Mouse (Mus musculus) ES-E14 (cell line): Measurements from ENCODE around the gene Sox5.

ENCODE experiments used
- HCFC1 ChIP-seq: IDR thresholded peaks from 2 replicates; pipeline ENCODE4 v1.6.1; 2012; ENCODE audit warnings: low read length, inconsistent platforms, borderline replicate concordance; ENCODE audit not compliant: insufficient read depth
- MAFK ChIP-seq: IDR thresholded peaks from 2 replicates; pipeline ENCODE4 v1.6.1; 2014; ENCODE audit warnings: mild to moderate bottlenecking, low read depth, low read length, inconsistent platforms; ENCODE audit not compliant: insufficient read depth
- ZC3H11A ChIP-seq: IDR thresholded peaks from 2 replicates; pipeline ENCODE4 v1.6.1; 2012; ENCODE audit warnings: low read depth, mild to moderate bottlenecking, inconsistent platforms, low read length, borderline replicate concordance
- ZNF384 ChIP-seq: IDR thresholded peaks from 2 replicates; pipeline ENCODE4 v1.6.1; 2012; ENCODE audit warnings: low read depth, low read length, inconsistent platforms

DNA sequence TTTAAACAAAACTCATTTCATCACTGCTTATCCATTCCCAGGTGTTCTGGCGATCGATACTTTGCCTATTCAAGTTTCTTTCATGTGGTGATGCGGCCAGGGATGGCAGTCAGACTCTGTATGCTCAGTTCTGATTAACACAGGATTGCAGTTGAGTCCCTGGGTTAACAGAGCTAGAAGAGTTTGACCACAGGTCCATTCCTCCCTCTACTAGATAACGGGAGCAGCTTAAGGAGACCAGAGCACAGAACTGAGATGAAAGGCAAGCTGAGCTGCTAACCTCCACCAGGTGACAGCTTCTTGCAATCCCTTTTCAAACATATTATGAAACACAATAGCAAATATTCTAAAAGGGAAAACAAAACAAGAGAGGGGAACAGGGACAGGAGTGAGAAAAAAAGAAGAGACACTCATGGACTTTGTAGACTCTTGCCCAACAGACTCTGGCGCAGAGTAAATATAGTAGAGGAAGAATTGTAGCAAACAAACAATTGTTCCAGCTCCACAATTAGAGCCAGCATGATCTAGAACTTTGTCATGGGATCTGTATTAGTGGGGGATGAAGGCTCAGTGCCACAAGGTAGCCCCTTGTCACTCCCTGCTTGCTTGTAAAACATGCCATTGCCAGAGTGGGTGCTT lies 580.3 kb downstream of the Sox5 start:
- TF ChIP-seq HCFC1 (no peak), MAFK (no peak), ZC3H11A (no peak), ZNF384 (no peak)
